8 mouse cellular contexts compared by ENCODE assay signal in genomic region chr2:153649298-153650013, GRCm38 (mm10). TPM values are rescaled to one million over a fixed set of nuclear protein-coding genes. Genes with fewer than 3 reads are reported as not detected.
A peak's percentile ranks its signal among the peaks of the same experiment; 100 is the strongest.
DNase-seq lines count a peak whose midpoint lies in the region; ATAC-seq and TF ChIP-seq lines count a peak whose summit lies in the region.

TSS of gene Dnmt3b (plus strand) at chr2:153649450.

- under 1% methylated on average over 80 of the region's 93 CpGs for WGBS in forebrain, embryonic 13.5 days
- under 1% methylated on average over 83 of the region's 93 CpGs for WGBS in lung, embryonic 16.5 days

- peak within 1 kb of the TSS; percentile 89 for H3K4me3 ChIP-seq in G1E (ENCODE audit: low read depth, low read length)
- H3K4me3 ChIP-seq in forebrain, embryonic 13.5 days = peak within 1 kb of the TSS; percentile 80
- peak within 1 kb of the TSS; percentile 88 for H3K4me3 ChIP-seq in lung, embryonic 16.5 days (ENCODE audit: low read length)

- DNase-seq in G1E (ENCODE audit: low spot score) = peak; percentile 70
- DNase-seq in c-Kit-positive CD71-positive TER-119-positive erythroid progenitor cells, embryonic 14.5 days (ENCODE audit: low spot score) = peak; percentile 14
- peak; percentile 72 to 79 for DNase-seq in heart, postnatal 14 days
- peak; percentile 60 to 84 for DNase-seq in kidney, postnatal 36 days
- DNase-seq in thymus, postnatal 10 days (ENCODE audit: low spot score in 2 of 2) = peak; percentile 32 to 39

- no peak within 1 kb of the TSS; the same call in 1 of the 2 replicates for H3K27ac ChIP-seq in forebrain, embryonic 13.5 days
- H3K27ac ChIP-seq in lung, embryonic 16.5 days (ENCODE audit: low read length) = peak within 1 kb of the TSS; percentile 49

- H3K4me2 ChIP-seq in forebrain, embryonic 13.5 days = peak within 1 kb of the TSS; percentile 96
- H3K4me2 ChIP-seq in lung, embryonic 16.5 days (ENCODE audit: low read depth, low read length) = peak within 1 kb of the TSS; percentile 84

- ATAC-seq in G1E (ENCODE audit: extremely low read depth, insufficient number of reproducible peaks, low FRiP score, poor library complexity, severe bottlenecking) = no peak
- ATAC-seq in forebrain, embryonic 13.5 days = peak; percentile 91
- ATAC-seq in lung, embryonic 16.5 days (ENCODE audit: low read depth) = peak; percentile 94
- peak; percentile 52 for ATAC-seq in neutrophil, adult 5-6 weeks (ENCODE audit: extremely low read depth, insufficient number of reproducible peaks, low FRiP score, poor library complexity, severe bottlenecking)

- H3K36me3 ChIP-seq in G1E (replicated peaks) = peaks cover 35% of the 10 kb centered on the region
- no peaks in the 10 kb centered on the region for H3K36me3 ChIP-seq in forebrain, embryonic 13.5 days (ENCODE audit: poor library complexity, severe bottlenecking)
- H3K36me3 ChIP-seq in lung, embryonic 16.5 days (ENCODE audit: control insufficient read depth, insufficient read depth, low read length) = no peaks in the 10 kb centered on the region

- intact Hi-C loops in heart, postnatal 14 days (cut with DNase I) = no loop called here

- H3K4me1 ChIP-seq in G1E (ENCODE audit: insufficient read depth, low read depth, low read length) = peaks cover 30% of the 10 kb centered on the region
- H3K4me1 ChIP-seq in forebrain, embryonic 13.5 days = peaks cover 17% of the 10 kb centered on the region
- peaks cover 10% of the 10 kb centered on the region for H3K4me1 ChIP-seq in lung, embryonic 16.5 days (replicated peaks; ENCODE audit: control insufficient read depth, insufficient read depth, low read length)

- no peaks in the 10 kb centered on the region for H3K9me3 ChIP-seq in G1E (replicated peaks)
- no peaks in the 10 kb centered on the region for H3K9me3 ChIP-seq in forebrain, embryonic 13.5 days (replicated peaks)
- no peaks in the 10 kb centered on the region for H3K9me3 ChIP-seq in lung, embryonic 16.5 days (ENCODE audit: control insufficient read depth, low read length)

- peak within 1 kb of the TSS; percentile 86 for H3K9ac ChIP-seq in forebrain, embryonic 13.5 days
- peak within 1 kb of the TSS; percentile 79 for H3K9ac ChIP-seq in lung, embryonic 16.5 days (ENCODE audit: low read length)

- no peak for TF ChIP-seq CTCF in G1E (IDR thresholded peaks at IDR 0.05; ENCODE audit: low read depth, low read length)

- peaks cover 9% of the 10 kb centered on the region for H3K27me3 ChIP-seq in G1E (ENCODE audit: insufficient read depth, low read length)
- H3K27me3 ChIP-seq in forebrain, embryonic 13.5 days = peaks cover 9% of the 10 kb centered on the region; the same call in 1 of the 2 replicates
- no peaks in the 10 kb centered on the region; the same call in 1 of the 2 replicates for H3K27me3 ChIP-seq in lung, embryonic 16.5 days (ENCODE audit: control insufficient read depth, insufficient read depth, low read depth, low read length)

RNA-seq across cellular contexts. Expression of gene Dnmt3b, which starts in this region (rescaled TPM):
- total RNA-seq in G1E (2014; fragmentation: Nextera tagmentation) = 17.5 and 18.9 TPM in 2 replicates
- 10.3 and 11.2 TPM in 2 replicates for total RNA-seq in G1E (2017)
- 27.9 and 32.5 TPM in 2 replicates for polyA plus RNA-seq in G1E (2012)
- polyA plus RNA-seq in forebrain, embryonic 13.5 days (2015; fragmentation: Nextera tagmentation; extraction: Ambion mirVana) = 4.1 and 4.8 TPM in 2 replicates
- 1 to 10 TPM; 1.9 to 2.1 TPM for total RNA-seq in heart, postnatal 14 days (2021)
- polyA plus RNA-seq in lung, embryonic 16.5 days (2015; fragmentation: Nextera tagmentation; extraction: Ambion mirVana) = 11.7 and 12.1 TPM in 2 replicates
- 3.6 and 6.6 TPM in 2 replicates for total RNA-seq in neutrophil, adult 5-6 weeks (2017)

Comparison
In these comparisons a context has a peak if more than half of its experiments do, and no peak if none do; other contexts are left out.
1. DNase-seq: peak in every context shown above with its lines; median percentile 76 in heart, postnatal 14 days; 72 in kidney, postnatal 36 days; 70 in G1E; 36 in thymus, postnatal 10 days; 14 in c-Kit-positive CD71-positive TER-119-positive erythroid progenitor cells, embryonic 14.5 days.